Mouse (Mus musculus) induced T-regulatory cell, adult 2 months (primary cell): ENCODE measurements at regions not wholly inside any gene's neighbourhood (a gene's known extent, or its start where the extent isn't known, plus 50 kb on each side); places are given as distances from the start of the nearest gene placed in this dataset.

Source experiments
- DNase-seq: peaks from one replicate; pipeline ENCODE4 v3.0.0-alpha.2; 2012; ENCODE audit warnings: low read depth

DNA sequence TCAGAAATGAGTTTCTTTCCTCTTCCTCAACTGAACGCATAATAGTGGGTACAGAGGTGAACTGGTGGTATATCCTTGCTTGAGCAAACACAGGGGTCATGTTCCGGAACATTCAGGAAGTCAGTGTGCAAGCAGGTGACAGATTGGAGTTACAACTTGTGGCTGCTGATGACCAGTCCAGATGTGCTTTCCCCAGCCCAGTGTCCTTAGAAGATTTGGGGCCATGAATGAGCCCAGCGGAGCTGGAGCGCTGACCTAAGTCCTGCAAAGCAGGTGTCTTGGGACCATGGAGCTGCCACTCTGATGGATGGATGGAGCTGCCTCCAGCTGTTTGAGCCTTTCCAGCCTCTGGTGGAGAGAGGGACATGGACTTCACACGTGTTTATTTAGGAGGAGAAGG lies 72.6 kb upstream of the Intu start:
- no peak for DNase-seq

DNA sequence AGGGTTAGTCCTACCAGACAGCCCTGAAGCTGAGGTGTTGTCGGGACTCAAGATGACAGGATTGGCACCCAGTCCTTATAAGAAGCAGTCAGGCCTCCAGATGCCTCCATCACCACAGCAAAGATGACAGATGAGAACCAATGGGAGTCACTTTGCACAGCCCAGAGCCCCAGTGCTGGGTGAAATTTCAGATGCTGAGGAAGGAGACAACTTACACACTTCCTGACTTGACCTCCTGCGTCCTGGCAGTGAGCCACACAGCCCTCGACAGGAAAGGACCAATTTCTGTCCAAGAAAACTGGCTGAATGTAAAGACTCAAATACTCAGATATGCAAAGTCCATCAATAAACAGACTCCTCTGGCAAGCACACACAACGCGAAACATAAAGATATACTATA lies 67.6 kb upstream of the Intu start:
- no peak for DNase-seq

DNA sequence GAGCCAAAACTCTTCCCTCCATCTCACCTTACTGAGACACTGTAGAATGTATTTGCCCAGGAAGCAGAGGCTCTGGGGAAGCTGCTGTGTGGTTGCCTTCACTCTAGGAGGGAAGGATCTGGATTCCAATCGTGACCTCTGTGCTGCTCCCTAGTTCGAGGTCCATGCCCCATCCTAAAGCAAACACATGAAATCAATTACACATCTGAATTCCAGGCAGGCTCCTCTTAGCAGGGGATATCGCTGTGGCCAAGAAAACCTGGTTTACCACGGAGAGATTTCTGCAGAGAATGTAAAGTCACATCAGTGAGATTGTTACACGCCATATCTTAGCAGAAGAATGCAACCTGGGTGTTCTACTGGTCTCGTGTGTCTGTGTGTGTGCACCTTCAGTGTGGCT lies 61.0 kb upstream of the Intu start:
- no peak for DNase-seq

DNA sequence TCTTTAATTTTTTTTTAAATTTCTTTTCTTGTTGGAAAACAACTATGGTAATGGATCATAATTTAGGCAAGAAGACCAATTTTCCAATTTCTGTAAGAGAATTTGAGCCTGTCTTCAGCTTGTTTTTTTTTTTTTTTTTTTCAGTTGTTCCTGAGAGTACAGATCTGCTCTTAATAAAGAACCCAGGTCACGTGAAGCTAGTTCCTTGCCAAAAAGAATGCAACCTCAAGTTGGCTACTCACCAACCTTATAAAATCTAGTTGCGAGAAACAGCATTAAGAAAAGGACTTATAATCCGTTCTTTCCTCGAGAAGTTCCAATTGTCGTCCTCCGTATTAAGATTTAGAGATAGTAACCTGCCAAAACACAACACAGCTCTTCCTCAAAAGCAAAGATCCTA lies 58.3 kb upstream of the Intu start:
- no peak for DNase-seq

DNA sequence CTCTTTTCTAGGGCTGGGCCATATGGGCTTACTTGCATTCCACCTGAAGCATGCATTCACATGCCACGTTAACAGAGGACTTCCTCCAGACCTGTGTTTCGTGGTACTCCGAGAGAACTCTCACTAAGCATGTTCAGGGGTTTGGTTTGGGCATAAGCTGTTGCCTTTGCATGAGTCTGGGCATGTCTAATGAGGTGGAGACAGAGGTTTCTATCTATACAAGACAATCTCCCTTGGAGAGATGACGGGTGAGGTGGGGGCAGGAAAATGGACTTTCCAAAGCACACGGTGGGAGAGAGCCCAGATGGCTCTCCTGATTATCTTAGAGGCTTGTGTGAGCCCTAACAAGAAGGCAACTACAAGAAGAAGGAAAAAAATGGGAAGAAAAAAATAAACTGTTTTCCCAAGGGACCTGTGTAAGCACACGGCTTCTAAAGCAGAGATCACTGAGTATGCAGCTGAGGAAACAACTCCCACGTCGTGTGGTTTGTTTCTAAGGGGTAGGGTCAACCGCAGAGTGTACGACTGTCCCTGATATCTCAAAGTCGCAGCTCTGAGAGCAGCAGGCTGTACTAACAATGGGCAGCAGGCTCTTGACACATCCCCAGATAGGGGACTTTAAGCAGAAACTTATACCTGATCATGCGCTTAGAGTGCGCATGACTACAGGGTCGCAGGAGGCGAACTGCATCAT lies 50.7 kb upstream of the Intu start:
- DNase-seq: no peak
